Mouse (Mus musculus) hindbrain, postnatal 0 days (tissue): ENCODE results near the gene Arhgap8. TPM values are rescaled to one million over a fixed set of nuclear protein-coding genes. Genes with fewer than 3 reads are reported as not detected.

Experiments used
- ATAC-seq: fragments of 200-750 bp; cut with Nextera tagmentation; 2 replicates; pipeline ENCODE4 v1.8.0; 2017; ENCODE audit warnings: mild to moderate bottlenecking, moderate TSS enrichment, moderate library complexity
- DNase-seq: peaks from one replicate; pipeline ENCODE4 v3.0.0-alpha.2; 2015; ENCODE audit warnings: low spot score
- H3K27ac ChIP-seq: fragments of 300-500 bp; sonication (generic); 2 replicates; pipeline ENCODE4 v1.5.1; 2014; ENCODE audit warnings: mild to moderate bottlenecking
- H3K27me3 ChIP-seq: fragments of 300-500 bp; sonication (generic); 2 replicates; pipeline ENCODE4 v1.6.1; 2014; ENCODE audit warnings: low read length, mixed read lengths; ENCODE audit not compliant: insufficient read depth
- H3K36me3 ChIP-seq: fragments of 300-500 bp; sonication (generic); 2 replicates; pipeline ENCODE4 v1.6.1; 2014; ENCODE audit warnings: low read length, mixed read lengths; ENCODE audit not compliant: insufficient read depth
- H3K4me1 ChIP-seq: fragments of 300-500 bp; sonication (generic); 2 replicates; pipeline ENCODE4 v1.6.1; 2014; ENCODE audit warnings: antibody characterized with exemption, low read length, mixed read lengths; ENCODE audit not compliant: insufficient read depth
- H3K4me2 ChIP-seq: fragments of 300-500 bp; sonication (generic); 2 replicates; pipeline ENCODE4 v1.6.1; 2014; ENCODE audit warnings: low read depth, mild to moderate bottlenecking, low read length, moderate library complexity, mixed read lengths
- H3K4me3 ChIP-seq: fragments of 300-500 bp; sonication (generic); 2 replicates; pipeline ENCODE4 v1.5.1; 2014; ENCODE audit warnings: low read length
- H3K9ac ChIP-seq: fragments of 300-500 bp; sonication (generic); replicated peaks from 2 replicates; pipeline ENCODE4 v1.6.1; 2014; ENCODE audit warnings: mild to moderate bottlenecking, low read length, moderate library complexity, mixed read lengths
- H3K9me3 ChIP-seq: fragments of 300-500 bp; sonication (generic); 2 replicates; pipeline ENCODE4 v1.6.1; 2016; ENCODE audit warnings: low read length, mixed read lengths
- CTCF ChIP-seq: IDR thresholded peaks from 2 replicates; pipeline ENCODE4 v1.5.1; 2016; ENCODE audit warnings: antibody characterized with exemption, control low read depth, low read depth
- WGBS: fragments of 180-500 bp; shearing (Covaris S2); extraction: QIAGEN DNeasy Blood & Tissue Kit; methylation state at CpG from one replicate; pipeline ENCODE4 v1.1.7; 2014; 5-methylcytosine and 5-hydroxymethylcytosine counted together
- polyA plus RNA-seq: library from polyadenylated mRNA; unstranded; fragments of >200 nt; fragmentation: Nextera tagmentation; extraction: Ambion mirVana; gene quantifications from 2 replicates; pipeline ENCODE4 v1.2.1, GENCODE M21; 2015
- total RNA-seq: library from RNA; depleted of rRNA; stranded (reverse); fragments of >200 nt; gene quantifications from 2 replicates; pipeline ENCODE4 v1.2.3, GENCODE M21; 2014; rRNA removed

The Arhgap8 gene
- total RNA-seq: 0.26 and 1.0 TPM in 2 replicates
- polyA plus RNA-seq: 0.72 and 0.80 TPM in 2 replicates

DNA sequence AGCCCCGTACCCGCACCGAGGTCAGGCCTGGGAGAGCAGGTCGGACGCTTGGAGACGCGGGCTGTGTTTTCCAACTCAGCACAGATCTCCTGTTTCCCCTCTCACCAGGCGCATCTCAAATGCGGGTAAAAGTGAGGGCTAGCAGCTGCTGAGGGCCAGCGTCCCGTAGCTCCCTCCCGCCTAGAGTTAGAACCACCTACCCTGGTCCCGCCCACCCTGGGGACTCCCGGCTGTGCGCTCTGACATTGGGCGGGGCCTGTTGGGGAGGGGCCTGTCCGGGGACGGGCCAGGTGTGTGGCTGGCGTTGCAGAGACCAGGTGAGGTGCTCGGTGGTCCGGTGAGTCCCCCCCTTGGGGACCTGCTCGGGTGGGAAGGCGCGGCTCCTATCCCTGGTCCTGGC, at the start of gene Arhgap8:
Gene Arhgap8 (plus strand): TSS at position 262 of the 400 bp plus-strand sequence.
- Histone ChIP-seq H3K36me3 (no peaks in the 10 kb centered on the region), H3K4me2 (peak within 1 kb of the TSS; percentile 48), H3K9ac (no peak within 1 kb of the TSS), H3K4me1 (peaks cover 9% of the 10 kb centered on the region; the same call in 1 of the 2 replicates), H3K4me3 (0 out of 2 replicates have a peak within 1 kb of the TSS, but pooled peaks have one; percentile 14), H3K27me3 (0 out of 2 replicates have a peak, but pooled peaks cover 3% of the 10 kb centered on the region), H3K27ac (no peak within 1 kb of the TSS), H3K9me3 (no peaks in the 10 kb centered on the region)
- DNase-seq (no peak), ATAC-seq (no peak)
- TF ChIP-seq CTCF: no peak
- 5% methylated on average over 22 of the region's 24 CpGs for WGBS

- H3K4me3 ChIP-seq: no peak overlapping the region
- H3K27me3 ChIP-seq: no peaks in the 10 kb centered on the region
- DNase-seq (no peak), ATAC-seq (no peak)
- peak overlapping the region; percentile 46; the same call in 1 of the 2 replicates for H3K27ac ChIP-seq
- no peak for TF ChIP-seq CTCF
- no peaks in the 10 kb centered on the region for H3K36me3 ChIP-seq
- H3K4me2 ChIP-seq: no peak overlapping the region
- peaks cover 12% of the 10 kb centered on the region for H3K4me1 ChIP-seq
- no peak overlapping the region; the same call in 1 of the 2 replicates for H3K9ac ChIP-seq
- H3K9me3 ChIP-seq: no peaks in the 10 kb centered on the region
- WGBS: 87% methylated on average over 4 of the region's 4 CpGs
Measured at GRCm38 (mm10) chr15:84670657-84671055, 49.2 kb upstream of the Arhgap8 start.

DNA sequence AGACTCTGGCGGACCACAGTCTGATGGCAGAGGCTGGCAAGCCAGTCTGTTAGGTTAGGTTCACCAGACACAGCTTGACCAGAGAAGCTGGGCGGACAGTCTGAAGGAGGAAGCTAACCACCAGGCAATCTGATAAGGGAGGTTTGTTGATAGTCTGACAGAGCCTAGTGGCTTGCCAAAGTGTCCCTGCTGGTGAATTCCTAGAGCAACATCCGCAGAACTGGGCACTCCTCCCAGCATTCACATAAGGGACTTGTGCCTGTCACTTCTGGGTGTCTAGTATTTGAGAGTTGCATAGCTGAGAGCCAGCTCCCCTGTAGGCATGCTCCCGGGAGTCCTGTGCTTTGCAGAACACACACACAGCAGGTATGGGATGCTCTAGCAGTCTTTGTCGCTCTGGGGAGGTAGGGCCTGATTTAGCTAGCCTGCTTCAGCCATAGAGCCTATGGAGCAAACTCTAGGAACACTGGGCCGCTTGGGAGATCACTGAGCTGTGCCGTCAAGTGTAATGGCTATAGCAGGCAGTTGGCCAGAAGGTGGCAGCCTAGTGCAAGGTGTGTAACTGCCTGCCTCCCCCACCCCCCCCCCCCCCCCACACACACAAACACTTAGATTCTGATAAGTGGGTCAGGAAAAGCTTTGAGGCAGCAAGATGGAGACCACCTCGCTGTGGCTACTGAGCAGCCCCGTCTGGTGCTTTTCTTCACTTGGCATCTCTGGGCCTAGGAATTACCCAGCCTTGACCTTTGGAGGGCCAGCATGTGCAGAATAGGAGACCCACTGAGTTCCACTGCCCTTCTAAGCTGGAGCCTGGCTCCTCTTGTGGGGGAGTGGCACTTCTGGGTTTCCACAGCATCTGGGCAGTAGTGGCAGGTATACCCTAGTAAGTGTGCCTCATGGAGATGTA, 48.2 kb upstream of the Arhgap8 start:
- no peak overlapping the region for H3K4me3 ChIP-seq
- no peaks in the 10 kb centered on the region for H3K9me3 ChIP-seq
- DNase-seq (peak; percentile 74), ATAC-seq (peak; percentile 38; the same call in 1 of the 2 replicates)
- H3K27ac ChIP-seq: no peak overlapping the region
- H3K4me1 ChIP-seq: peaks cover 4% of the 10 kb centered on the region
- H3K36me3 ChIP-seq: no peaks in the 10 kb centered on the region
- 39% methylated on average over 9 of the region's 9 CpGs for WGBS
- H3K9ac ChIP-seq: no peak overlapping the region
- H3K4me2 ChIP-seq: no peak overlapping the region
- no peaks in the 10 kb centered on the region for H3K27me3 ChIP-seq
- TF ChIP-seq CTCF: peak; percentile 57

GRCm38 (mm10) chr15:84672308-84672615, 47.6 kb upstream of the Arhgap8 start:
- no peak overlapping the region for H3K4me2 ChIP-seq
- no peak overlapping the region for H3K27ac ChIP-seq
- no peak for TF ChIP-seq CTCF
- no peaks in the 10 kb centered on the region for H3K9me3 ChIP-seq
- 74% methylated on average over 4 of the region's 4 CpGs for WGBS
- no peak for ATAC-seq
- no peak overlapping the region for H3K4me3 ChIP-seq
- peaks cover 4% of the 10 kb centered on the region for H3K4me1 ChIP-seq
- DNase-seq: no peak
- H3K9ac ChIP-seq: no peak overlapping the region
- no peaks in the 10 kb centered on the region for H3K36me3 ChIP-seq
- H3K27me3 ChIP-seq: no peaks in the 10 kb centered on the region

DNA sequence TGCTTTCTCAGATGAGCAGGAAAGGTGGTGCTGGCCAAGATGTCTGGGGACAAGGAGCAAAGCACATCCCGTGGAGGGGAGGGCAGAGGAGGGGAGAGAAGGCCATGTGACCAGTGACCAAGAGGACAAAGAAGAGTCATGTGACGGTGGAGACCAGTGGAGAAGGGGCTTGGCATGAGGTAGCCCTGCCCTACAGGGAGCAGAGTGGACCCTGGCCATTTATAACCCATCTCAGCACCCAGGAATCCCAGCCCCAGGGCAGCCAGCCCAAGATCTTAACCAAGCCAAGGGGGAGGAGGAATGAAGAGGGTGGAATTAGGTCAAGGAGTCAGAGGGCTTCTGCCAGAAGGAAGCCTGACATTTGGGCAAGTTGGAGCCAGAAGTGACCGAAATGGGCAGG, 47.2 kb upstream of the Arhgap8 start:
- Histone ChIP-seq H3K4me2 (no peak overlapping the region), H3K4me1 (peaks cover 4% of the 10 kb centered on the region), H3K4me3 (no peak overlapping the region), H3K9me3 (no peaks in the 10 kb centered on the region), H3K9ac (no peak overlapping the region), H3K36me3 (no peaks in the 10 kb centered on the region), H3K27me3 (no peaks in the 10 kb centered on the region), H3K27ac (no peak overlapping the region)
- 61% methylated on average over 3 of the region's 3 CpGs for WGBS
- no peak for DNase-seq
- no peak for TF ChIP-seq CTCF
- ATAC-seq: no peak

GRCm38 (mm10) chr15:84674329-84675067, 45.4 kb upstream of the Arhgap8 start:
- TF ChIP-seq CTCF: peak; percentile 20; the same call in 1 of the 2 replicates
- no peak overlapping the region for H3K9ac ChIP-seq
- WGBS: 80% methylated on average over 11 of the region's 11 CpGs
- H3K4me2 ChIP-seq: no peak overlapping the region
- H3K4me3 ChIP-seq: no peak overlapping the region
- H3K9me3 ChIP-seq: no peaks in the 10 kb centered on the region
- DNase-seq (no peak), ATAC-seq (no peak)
- H3K4me1 ChIP-seq: peaks cover under 1% of the 10 kb centered on the region
- no peak overlapping the region for H3K27ac ChIP-seq
- H3K36me3 ChIP-seq: no peaks in the 10 kb centered on the region
- H3K27me3 ChIP-seq: no peaks in the 10 kb centered on the region
